9 mouse cellular contexts compared by ENCODE assay signal in the genomic region with DNA sequence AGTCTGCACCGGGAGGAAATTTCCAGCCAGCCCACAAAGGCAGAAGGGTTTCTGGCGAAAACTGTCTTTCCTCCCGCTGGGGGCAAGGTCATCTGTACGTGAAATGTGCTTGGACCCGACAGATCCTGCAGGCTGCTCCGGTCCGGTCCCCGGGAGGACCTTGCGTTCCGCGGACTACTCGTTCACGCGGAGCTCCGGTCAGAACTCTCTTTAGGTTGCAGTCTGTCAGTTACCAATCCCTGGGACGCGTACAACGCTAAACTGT. TPM values are rescaled to one million over a fixed set of nuclear protein-coding genes. Genes with fewer than 3 reads are reported as not detected.
DNase-seq lines count a peak whose midpoint lies in the region; ATAC-seq and TF ChIP-seq lines count a peak whose summit lies in the region.
"Had no signal": no experiment of that assay in that cellular context is flagged by ENCODE, and none has a peak within 500 bp of the region (broad histone marks: within the 10 kb centered on the region; RNA-seq: fewer than 3 reads in every experiment).

No protein-coding gene starts in this region.

- H3K4me1 ChIP-seq in heart, embryonic 16.5 days (ENCODE audit: control insufficient read depth, insufficient read depth, low read length): peaks cover 41% of the 10 kb centered on the region
- H3K4me1 ChIP-seq in bone marrow macrophage, adult 2 months (ENCODE audit: control insufficient read depth, insufficient read depth, low read length): peaks cover 25% of the 10 kb centered on the region
- peaks cover 66% of the 10 kb centered on the region for H3K4me1 ChIP-seq in hindbrain, embryonic 13.5 days (replicated peaks)
- peaks cover 44% of the 10 kb centered on the region for H3K4me1 ChIP-seq in midbrain, embryonic 11.5 days (ENCODE audit: control insufficient read depth, insufficient read depth, low read length)

- no peak for DNase-seq in heart, postnatal 36 days
- DNase-seq in midbrain, embryonic 11.5 days (ENCODE audit: low spot score, missing footprints): no peak
- no peak for DNase-seq in T-cell, adult 2 months (ENCODE audit: low spot score)
- no peak for DNase-seq in cerebellum, adult 9-11 months
- DNase-seq in embryo, embryonic 10.5 days (ENCODE audit: low spot score): no peak

- H3K4me2 ChIP-seq in heart, embryonic 16.5 days (ENCODE audit: low read depth, low read length): peak overlapping the region; percentile 98
- peak overlapping the region; percentile 99 for H3K4me2 ChIP-seq in hindbrain, embryonic 13.5 days
- peak overlapping the region; percentile 91 for H3K4me2 ChIP-seq in midbrain, embryonic 11.5 days

- peak overlapping the region; percentile 91 for H3K9ac ChIP-seq in heart, embryonic 16.5 days (ENCODE audit: low read length)
- peak overlapping the region; percentile 99 for H3K9ac ChIP-seq in hindbrain, embryonic 13.5 days
- peak overlapping the region; percentile 90 for H3K9ac ChIP-seq in midbrain, embryonic 11.5 days (ENCODE audit: low read length)

- no peak for TF ChIP-seq CTCF in bone marrow macrophage, adult 2 months (IDR thresholded peaks at IDR 0.05; ENCODE audit: low read depth, low read length)

- intact Hi-C loops in heart, postnatal 36 days (cut with DNase I): loop anchor here (10.0 kb wide), 2 partner anchors 585 to 825 kb away; a partner anchor contains a TSS

- TF ChIP-seq POLR2A in bone marrow macrophage, adult 2 months (IDR thresholded peaks at IDR 0.05; ENCODE audit: borderline replicate concordance, low read depth, low read length): no peak

- H3K27me3 ChIP-seq in heart, embryonic 16.5 days (ENCODE audit: control insufficient read depth, insufficient read depth, low read length): no peaks in the 10 kb centered on the region
- H3K27me3 ChIP-seq in hindbrain, embryonic 13.5 days: no peaks in the 10 kb centered on the region
- no peaks in the 10 kb centered on the region for H3K27me3 ChIP-seq in midbrain, embryonic 11.5 days (ENCODE audit: control insufficient read depth, insufficient read depth, low read length)
- H3K27me3 ChIP-seq: Patski had no signal

- H3K4me3 ChIP-seq in heart, embryonic 16.5 days (ENCODE audit: low read length): peak overlapping the region; percentile 68
- peak overlapping the region; percentile 79 for H3K4me3 ChIP-seq in bone marrow macrophage, adult 2 months (ENCODE audit: insufficient read depth, low read length)
- peak overlapping the region; percentile 83 for H3K4me3 ChIP-seq in hindbrain, embryonic 13.5 days
- peak overlapping the region; percentile 75 for H3K4me3 ChIP-seq in midbrain, embryonic 11.5 days (ENCODE audit: low read depth, low read length)

- peak overlapping the region; percentile 98 for H3K27ac ChIP-seq in heart, embryonic 16.5 days (ENCODE audit: low read length)
- H3K27ac ChIP-seq in bone marrow macrophage, adult 2 months (ENCODE audit: insufficient read depth, low read depth, low read length): peak overlapping the region; percentile 88
- H3K27ac ChIP-seq in hindbrain, embryonic 13.5 days: peak overlapping the region; percentile 100
- peak overlapping the region; percentile 95 for H3K27ac ChIP-seq in midbrain, embryonic 11.5 days (ENCODE audit: low read depth, low read length)

- H3K9me3 ChIP-seq in heart, embryonic 16.5 days (replicated peaks; ENCODE audit: control insufficient read depth, low read length): no peaks in the 10 kb centered on the region
- H3K9me3 ChIP-seq in hindbrain, embryonic 13.5 days: no peaks in the 10 kb centered on the region
- no peaks in the 10 kb centered on the region for H3K9me3 ChIP-seq in midbrain, embryonic 11.5 days (ENCODE audit: control insufficient read depth, low read length)

- H3K36me3 ChIP-seq in heart, embryonic 16.5 days (ENCODE audit: control insufficient read depth, insufficient read depth): peaks cover 33% of the 10 kb centered on the region
- peaks cover 46% of the 10 kb centered on the region for H3K36me3 ChIP-seq in hindbrain, embryonic 13.5 days
- peaks cover 20% of the 10 kb centered on the region for H3K36me3 ChIP-seq in midbrain, embryonic 11.5 days (ENCODE audit: control insufficient read depth, insufficient read depth, low read length)

- no peak for ATAC-seq in heart, embryonic 16.5 days (replicated peaks; ENCODE audit: extremely low read depth, insufficient read depth, low FRiP score)
- ATAC-seq in hindbrain, embryonic 13.5 days (ENCODE audit: low FRiP score): no peak
- ATAC-seq in midbrain, embryonic 11.5 days (ENCODE audit: low FRiP score): no peak

- WGBS in heart, embryonic 16.5 days: under 1% methylated on average over 18 of the region's 18 CpGs
- 0% methylated on average over 18 of the region's 18 CpGs for WGBS in hindbrain, embryonic 13.5 days
- under 1% methylated on average over 18 of the region's 18 CpGs for WGBS in midbrain, embryonic 11.5 days

RNA-seq across cellular contexts. Expression of a gene that starts 3.5 kb away (rescaled TPM):
- 17.3 and 18.2 TPM in 2 replicates for polyA plus RNA-seq in heart, embryonic 16.5 days (2015; fragmentation: Nextera tagmentation; extraction: Ambion mirVana)
- total RNA-seq in heart, postnatal 36 days (2021): 10 to 100 TPM; 26.1 to 29.1 TPM
- 8.1 and 9.3 TPM in 2 replicates for polyA plus RNA-seq in bone marrow macrophage, adult 2 months (2012; ENCODE audit: insufficient read depth, insufficient read length, missing spikeins)
- polyA plus RNA-seq in hindbrain, embryonic 13.5 days (2015; fragmentation: Nextera tagmentation; extraction: Ambion mirVana): 50.6 and 51.3 TPM in 2 replicates
- polyA plus RNA-seq in midbrain, embryonic 11.5 days (2014; fragmentation: Nextera tagmentation; extraction: Ambion mirVana): 30.2 and 31.7 TPM in 2 replicates

RNA-seq across cellular contexts. Expression of a gene that starts 11.9 kb away (rescaled TPM):
- 39.6 and 45.2 TPM in 2 replicates for polyA plus RNA-seq in heart, embryonic 16.5 days (2015; fragmentation: Nextera tagmentation; extraction: Ambion mirVana)
- 10 to 100 TPM; 23.3 to 29.6 TPM for total RNA-seq in heart, postnatal 36 days (2021)
- polyA plus RNA-seq in bone marrow macrophage, adult 2 months (2012; ENCODE audit: insufficient read depth, insufficient read length, missing spikeins): not detected in 2 replicates
- 7.1 and 8.7 TPM in 2 replicates for polyA plus RNA-seq in hindbrain, embryonic 13.5 days (2015; fragmentation: Nextera tagmentation; extraction: Ambion mirVana)
- polyA plus RNA-seq in midbrain, embryonic 11.5 days (2014; fragmentation: Nextera tagmentation; extraction: Ambion mirVana): 11.9 and 13.1 TPM in 2 replicates

RNA-seq across cellular contexts. Expression of a gene that starts 14.5 kb away (rescaled TPM):
- 25.4 and 27.6 TPM in 2 replicates for polyA plus RNA-seq in heart, embryonic 16.5 days (2015; fragmentation: Nextera tagmentation; extraction: Ambion mirVana)
- 10 to 100 TPM; 29.6 to 31.8 TPM for total RNA-seq in heart, postnatal 36 days (2021)
- 22.5 and 23.2 TPM in 2 replicates for polyA plus RNA-seq in bone marrow macrophage, adult 2 months (2012; ENCODE audit: insufficient read depth, insufficient read length, missing spikeins)
- 34.9 and 35.5 TPM in 2 replicates for polyA plus RNA-seq in hindbrain, embryonic 13.5 days (2015; fragmentation: Nextera tagmentation; extraction: Ambion mirVana)
- polyA plus RNA-seq in midbrain, embryonic 11.5 days (2014; fragmentation: Nextera tagmentation; extraction: Ambion mirVana): 44.6 and 50.5 TPM in 2 replicates

RNA-seq across cellular contexts. Expression of a gene that starts 14.7 kb away (rescaled TPM):
- polyA plus RNA-seq in heart, embryonic 16.5 days (2015; fragmentation: Nextera tagmentation; extraction: Ambion mirVana): 134 and 135 TPM in 2 replicates
- 100 to 1,000 TPM; 101 to 103 TPM for total RNA-seq in heart, postnatal 36 days (2021)
- polyA plus RNA-seq in bone marrow macrophage, adult 2 months (2012; ENCODE audit: insufficient read depth, insufficient read length, missing spikeins): 69.8 and 73.7 TPM in 2 replicates
- 103 and 105 TPM in 2 replicates for polyA plus RNA-seq in hindbrain, embryonic 13.5 days (2015; fragmentation: Nextera tagmentation; extraction: Ambion mirVana)
- 120 and 130 TPM in 2 replicates for polyA plus RNA-seq in midbrain, embryonic 11.5 days (2014; fragmentation: Nextera tagmentation; extraction: Ambion mirVana)

RNA-seq across cellular contexts. Expression of a gene that starts 40.8 kb away (rescaled TPM):
- polyA plus RNA-seq in heart, embryonic 16.5 days (2015; fragmentation: Nextera tagmentation; extraction: Ambion mirVana): 13.3 and 19.8 TPM in 2 replicates
- total RNA-seq in heart, postnatal 36 days (2021): 10 to 100 TPM; 21.8 to 22.8 TPM
- polyA plus RNA-seq in bone marrow macrophage, adult 2 months (2012; ENCODE audit: insufficient read depth, insufficient read length, missing spikeins): 134 and 137 TPM in 2 replicates
- polyA plus RNA-seq in hindbrain, embryonic 13.5 days (2015; fragmentation: Nextera tagmentation; extraction: Ambion mirVana): 92.4 and 93.5 TPM in 2 replicates
- 38.2 and 39.4 TPM in 2 replicates for polyA plus RNA-seq in midbrain, embryonic 11.5 days (2014; fragmentation: Nextera tagmentation; extraction: Ambion mirVana)
